Mouse (Mus musculus) macrophage (primary cell): ENCODE results near the gene Rpl19. TPM values are rescaled to one million over a fixed set of nuclear protein-coding genes. Genes with fewer than 3 reads are reported as not detected.

Experiments
- H3K27ac ChIP-seq: fragments of 350-480 bp; formaldehyde crosslinking; 2 replicates; pipeline ENCODE4 v1.9.0; 2021
- H3K36me3 ChIP-seq: fragments of 350-480 bp; formaldehyde crosslinking; 2 replicates; pipeline ENCODE4 v1.9.0; 2021; ENCODE audit errors: inconsistent target
- H3K4me3 ChIP-seq: fragments of 350-480 bp; formaldehyde crosslinking; 2 replicates; pipeline ENCODE4 v1.9.0; 2021; ENCODE audit errors: inconsistent target
- H3K79me2 ChIP-seq: fragments of 350-480 bp; formaldehyde crosslinking; 2 replicates; pipeline ENCODE4 v1.9.0; 2021; ENCODE audit errors: inconsistent target
- WGBS: methylation state at CpG from one replicate; pipeline ENCODE4 v1.1.7; 2026; ENCODE audit warnings: inconsistent platforms; ENCODE audit not compliant: missing documents; 5-methylcytosine and 5-hydroxymethylcytosine counted together
- polyA plus RNA-seq: library from polyadenylated mRNA; stranded (reverse); fragments of 250-400 nt; gene quantifications from 3 replicates; pipeline ENCODE4 v1.2.4, GENCODE M21; 2018; ENCODE audit warnings: inconsistent platforms

Gene Rpl19
- polyA plus RNA-seq, 1 experiment from 2014 or later: 2,012 TPM

DNA sequence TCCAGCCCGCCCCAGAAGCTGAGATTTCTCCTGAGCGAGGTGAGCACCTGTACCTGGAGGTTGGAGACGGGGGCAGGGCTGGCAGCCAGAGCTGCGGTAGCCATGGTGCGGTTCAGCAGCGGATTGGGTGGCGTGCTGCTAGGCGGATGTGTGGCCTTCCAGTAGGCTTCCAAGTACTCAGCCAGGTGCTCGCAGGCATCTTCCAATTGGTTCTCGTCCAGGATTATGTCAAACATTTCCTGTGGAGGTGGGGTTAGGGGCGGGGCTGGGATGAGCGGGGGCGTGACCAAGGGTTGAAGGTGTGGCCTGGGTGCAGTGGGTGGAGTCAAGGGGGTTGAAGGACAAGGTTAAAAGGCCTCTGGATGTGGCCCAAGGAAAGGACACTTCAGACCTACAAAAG lies 21.4 kb upstream of the Rpl19 start:
- Histone ChIP-seq H3K4me3 (no peak overlapping the region), H3K79me2 (no peaks in the 10 kb centered on the region), H3K36me3 (no peaks in the 10 kb centered on the region), H3K27ac (no peak overlapping the region)
- 90% methylated on average over 13 of the region's 13 CpGs for WGBS

- Histone ChIP-seq H3K36me3 (no peaks in the 10 kb centered on the region), H3K4me3 (no peak overlapping the region), H3K27ac (no peak overlapping the region), H3K79me2 (no peaks in the 10 kb centered on the region)
- WGBS: 86% methylated on average over 10 of the region's 10 CpGs
Measured at GRCm38 (mm10) chr11:98005686-98006085, 20.8 kb upstream of the Rpl19 start.

DNA sequence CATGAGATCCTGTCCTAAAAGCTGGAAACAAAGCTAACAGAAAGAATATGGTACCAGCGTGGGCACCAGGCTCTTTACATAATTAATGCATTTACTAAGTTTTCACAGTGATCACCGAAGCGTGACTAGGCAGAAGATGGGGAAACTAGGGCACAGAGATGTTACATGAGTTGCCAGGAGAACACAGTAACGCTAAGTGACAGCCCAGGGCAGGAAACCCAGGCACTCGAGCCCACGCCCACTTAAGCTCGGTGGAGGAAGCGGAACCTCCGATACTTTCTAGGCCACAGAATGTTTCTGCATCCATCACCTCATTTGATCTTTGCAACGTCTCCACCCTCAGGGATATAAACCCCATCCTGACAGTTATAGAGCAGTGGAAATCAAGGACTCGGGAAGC lies 18.4 kb upstream of the Rpl19 start:
- Histone ChIP-seq H3K27ac (no peak overlapping the region), H3K4me3 (no peak overlapping the region), H3K79me2 (no peaks in the 10 kb centered on the region), H3K36me3 (no peaks in the 10 kb centered on the region)
- WGBS: 25% methylated on average over 11 of the region's 11 CpGs

DNA sequence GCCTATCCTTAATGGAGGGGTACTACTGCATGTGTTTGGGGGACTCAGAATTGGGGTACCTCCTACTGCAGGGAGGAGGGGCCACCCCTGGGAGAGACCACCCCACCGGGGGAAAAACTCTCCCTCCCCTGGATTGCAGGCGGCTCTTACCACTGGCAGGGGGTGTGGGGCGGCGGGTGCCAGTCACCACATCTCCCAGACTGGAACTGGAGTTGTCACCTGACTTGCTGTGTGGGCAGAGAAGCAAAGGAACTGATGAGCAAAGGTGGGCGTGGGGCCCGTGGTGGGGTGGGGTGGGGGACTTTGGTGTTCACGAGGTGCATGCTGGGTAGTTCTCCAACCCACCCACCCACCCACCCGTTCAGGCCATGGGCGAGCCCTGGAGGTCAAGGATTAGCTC lies 14.8 kb upstream of the Rpl19 start:
- 92% methylated on average over 8 of the region's 9 CpGs for WGBS
- Histone ChIP-seq H3K79me2 (no peaks in the 10 kb centered on the region), H3K4me3 (no peak overlapping the region), H3K36me3 (peaks cover 5% of the 10 kb centered on the region; the same call in 1 of the 2 replicates), H3K27ac (no peak overlapping the region)

GRCm38 (mm10) chr11:98012831-98013230 lies 13.7 kb upstream of the Rpl19 start:
- Histone ChIP-seq H3K79me2 (no peaks in the 10 kb centered on the region), H3K36me3 (peaks cover 5% of the 10 kb centered on the region; the same call in 1 of the 2 replicates), H3K27ac (no peak overlapping the region), H3K4me3 (no peak overlapping the region)
- 96% methylated on average over 10 of the region's 10 CpGs for WGBS

DNA sequence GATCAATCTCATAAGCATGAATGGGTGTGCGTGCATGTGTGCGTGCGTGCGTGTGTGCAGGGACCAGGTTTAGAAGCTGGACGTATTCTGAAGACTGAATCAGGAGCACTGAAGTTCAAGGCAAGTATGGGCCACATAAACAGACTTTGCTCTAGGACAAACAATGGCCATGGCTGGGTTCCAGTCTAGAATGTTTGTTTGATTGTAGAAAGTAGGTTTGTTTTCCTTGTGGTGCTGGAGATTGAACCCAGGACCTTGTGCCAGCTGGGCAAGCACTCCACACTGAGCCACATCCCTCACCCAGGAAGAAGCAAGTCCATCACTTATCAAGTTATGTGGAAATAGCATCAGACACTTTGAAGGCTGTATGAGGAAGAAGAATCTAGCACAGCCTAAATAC lies 10.3 kb upstream of the Rpl19 start:
- WGBS: 100% methylated on average over 5 of the region's 5 CpGs
- no peak overlapping the region for H3K27ac ChIP-seq
- H3K36me3 ChIP-seq: peaks cover 5% of the 10 kb centered on the region; the same call in 1 of the 2 replicates
- no peak overlapping the region for H3K4me3 ChIP-seq
- H3K79me2 ChIP-seq: no peaks in the 10 kb centered on the region

- Histone ChIP-seq H3K4me3 (no peak overlapping the region), H3K36me3 (peaks cover 5% of the 10 kb centered on the region; the same call in 1 of the 2 replicates), H3K27ac (no peak overlapping the region), H3K79me2 (no peaks in the 10 kb centered on the region)
- 96% methylated on average over 4 of the region's 4 CpGs for WGBS
Measured at GRCm38 (mm10) chr11:98016824-98017223, 9.7 kb upstream of the Rpl19 start.

DNA sequence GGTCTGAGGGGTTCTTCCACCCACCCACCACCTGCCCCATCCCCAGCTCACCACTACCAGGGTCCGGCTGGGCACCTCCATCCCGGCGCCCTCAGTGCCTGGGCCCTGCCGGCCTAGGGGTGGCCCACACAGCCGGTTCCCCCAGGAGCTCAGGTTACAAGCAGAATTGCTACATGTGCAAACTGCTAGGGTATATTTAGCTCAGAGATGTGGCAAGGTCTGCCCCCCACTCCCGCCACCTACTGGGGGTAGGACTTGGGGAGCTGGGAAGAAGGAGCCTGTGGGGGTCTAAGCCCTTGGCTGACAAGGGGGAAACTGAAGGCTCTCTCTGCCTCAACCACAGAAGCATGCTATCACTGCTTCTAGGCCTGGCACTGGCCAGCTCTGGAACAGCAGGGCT lies 8.3 kb upstream of the Rpl19 start:
- 63% methylated on average over 6 of the region's 6 CpGs for WGBS
- Histone ChIP-seq H3K4me3 (no peak overlapping the region), H3K36me3 (peaks cover 5% of the 10 kb centered on the region; the same call in 1 of the 2 replicates), H3K79me2 (no peaks in the 10 kb centered on the region), H3K27ac (no peak overlapping the region)

- Histone ChIP-seq H3K36me3 (peaks cover 5% of the 10 kb centered on the region; the same call in 1 of the 2 replicates), H3K27ac (no peak overlapping the region), H3K4me3 (no peak overlapping the region), H3K79me2 (no peaks in the 10 kb centered on the region)
- 64% methylated on average over 10 of the region's 10 CpGs for WGBS
Measured at GRCm38 (mm10) chr11:98018858-98019641, 7.5 kb upstream of the Rpl19 start.

DNA sequence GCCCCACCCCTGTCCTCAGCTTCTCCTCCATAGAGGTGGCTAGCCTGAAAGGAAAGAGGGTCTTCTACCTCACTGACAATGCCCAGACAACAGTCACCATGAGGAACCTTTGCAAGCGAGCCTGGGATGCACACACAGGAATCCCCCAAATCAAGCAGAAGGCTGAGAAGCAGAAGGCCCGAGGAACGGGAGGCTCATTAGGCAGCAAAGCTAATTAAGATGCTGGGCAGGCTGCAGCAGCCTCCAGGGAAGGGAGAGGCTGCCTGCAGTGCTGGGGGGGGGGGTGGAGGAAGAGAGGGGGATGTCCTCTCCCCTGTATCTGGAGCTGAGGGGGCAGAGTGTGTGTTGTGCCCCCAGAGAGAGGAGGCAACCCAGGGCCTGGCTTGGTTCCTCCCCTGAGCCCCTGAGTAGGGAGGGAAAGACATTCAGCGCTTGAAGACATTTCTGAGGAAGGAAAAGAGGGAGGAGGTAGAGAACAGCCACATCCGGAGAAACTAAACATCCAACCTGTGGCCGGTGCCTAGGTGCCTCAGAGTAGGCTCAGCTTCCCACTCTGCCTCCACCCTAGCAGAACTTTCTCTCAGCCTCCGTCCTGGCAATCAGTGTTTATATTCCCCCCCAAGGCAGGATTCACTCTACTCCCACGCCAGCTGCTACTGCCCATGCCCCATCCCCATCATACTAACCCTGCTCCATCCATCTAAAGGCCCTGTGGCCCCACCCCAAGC lies 6.5 kb upstream of the Rpl19 start:
- H3K36me3 ChIP-seq: peaks cover 5% of the 10 kb centered on the region; the same call in 1 of the 2 replicates
- 63% methylated on average over 6 of the region's 8 CpGs for WGBS
- H3K27ac ChIP-seq: no peak overlapping the region
- H3K4me3 ChIP-seq: no peak overlapping the region
- no peaks in the 10 kb centered on the region for H3K79me2 ChIP-seq

DNA sequence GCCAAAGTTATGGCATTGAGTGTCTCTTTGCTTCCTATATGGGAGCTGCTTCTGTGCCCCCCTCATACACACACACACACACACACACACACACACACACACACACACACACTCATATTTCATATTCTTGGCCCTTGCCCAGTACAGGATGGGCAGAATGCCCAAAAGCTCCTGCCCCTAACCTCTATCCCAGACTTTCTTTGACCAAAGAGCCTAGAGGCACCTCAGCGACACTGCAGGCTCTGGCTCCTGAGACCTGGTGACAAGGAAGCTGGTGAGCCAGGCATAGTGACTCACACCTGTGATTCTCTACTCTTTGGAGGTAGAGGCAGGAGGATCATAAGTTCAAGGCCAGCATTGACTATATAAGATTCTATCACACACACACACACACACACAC lies 5.8 kb upstream of the Rpl19 start:
- 89% methylated on average over 1 of the region's 1 CpGs for WGBS
- Histone ChIP-seq H3K36me3 (peaks cover 5% of the 10 kb centered on the region; the same call in 1 of the 2 replicates), H3K27ac (no peak overlapping the region), H3K4me3 (no peak overlapping the region), H3K79me2 (no peaks in the 10 kb centered on the region)

DNA sequence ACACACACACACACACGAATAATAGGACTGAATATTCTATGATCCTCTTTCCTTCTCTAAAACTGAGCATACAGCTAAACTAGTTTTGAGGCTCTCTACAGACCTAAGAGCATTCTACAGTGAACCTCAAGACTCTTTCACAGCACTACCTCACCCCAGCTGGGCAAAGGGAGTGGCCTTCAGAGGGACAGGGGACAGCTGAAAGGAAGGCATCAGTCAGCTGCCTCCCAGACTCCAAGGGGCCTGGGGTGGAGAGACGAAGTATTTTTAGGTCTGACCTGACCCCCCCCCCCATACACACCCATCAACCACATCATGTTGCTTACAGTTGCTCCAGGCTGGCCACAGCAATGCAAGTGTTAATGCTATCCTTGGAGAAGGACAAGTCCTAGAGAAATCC lies 5.4 kb upstream of the Rpl19 start:
- no peaks in the 10 kb centered on the region for H3K79me2 ChIP-seq
- H3K36me3 ChIP-seq: peaks cover 5% of the 10 kb centered on the region; the same call in 1 of the 2 replicates
- 45% methylated on average over 2 of the region's 2 CpGs for WGBS
- H3K27ac ChIP-seq: no peak overlapping the region
- no peak overlapping the region for H3K4me3 ChIP-seq

DNA sequence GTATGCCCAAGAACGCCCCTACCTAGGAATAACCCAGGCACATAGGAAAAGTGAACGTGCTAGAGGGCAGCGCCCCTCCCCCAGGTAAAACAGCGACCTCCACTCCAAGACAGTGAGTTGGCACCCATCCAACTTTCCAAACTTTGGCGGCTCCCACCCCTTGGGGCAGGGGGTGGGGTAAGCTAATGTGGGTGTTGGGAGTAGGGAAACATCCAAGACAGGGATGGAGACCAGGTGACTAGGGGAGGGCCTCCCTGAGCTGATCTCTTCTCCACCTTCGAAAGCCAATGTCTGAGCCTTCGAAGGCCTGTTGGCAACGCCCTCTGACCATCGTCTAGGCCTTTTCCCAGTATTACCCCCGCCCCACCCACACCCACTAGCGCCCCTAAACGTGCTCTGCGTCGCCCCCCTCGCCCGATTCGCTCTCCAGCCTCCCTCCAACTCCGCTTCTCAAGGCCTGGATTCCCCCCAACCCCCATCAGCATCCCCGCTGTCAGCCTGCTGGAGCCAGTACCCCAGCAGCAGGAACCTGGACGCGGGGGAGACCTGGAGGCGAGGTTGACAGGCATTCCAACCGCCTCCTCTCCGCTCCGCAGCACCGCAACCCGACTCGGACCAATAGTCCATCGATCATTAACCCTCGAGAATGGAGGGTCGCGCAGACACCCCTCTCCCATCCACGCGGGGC lies 4.8 kb upstream of the Rpl19 start:
- peak overlapping the region; percentile 40 for H3K4me3 ChIP-seq
- H3K36me3 ChIP-seq: no peaks in the 10 kb centered on the region
- no peaks in the 10 kb centered on the region for H3K79me2 ChIP-seq
- H3K27ac ChIP-seq: no peak overlapping the region
- WGBS: 16% methylated on average over 30 of the region's 34 CpGs

GRCm38 (mm10) chr11:98022253-98022554 lies 4.3 kb upstream of the Rpl19 start:
- Histone ChIP-seq H3K4me3 (peak overlapping the region; percentile 40), H3K79me2 (peaks cover 2% of the 10 kb centered on the region), H3K36me3 (no peaks in the 10 kb centered on the region), H3K27ac (no peak overlapping the region)
- 0% methylated on average over 21 of the region's 23 CpGs for WGBS
